Mouse (Mus musculus) ES-Bruce4 (cell line): ENCODE measurements at regions not wholly inside any gene's neighbourhood (a gene's known extent, or its start where the extent isn't known, plus 50 kb on each side); places are given as distances from the start of the nearest gene placed in this dataset.

ENCODE experiments used
- CTCF ChIP-seq: IDR thresholded peaks from one replicate; pipeline ENCODE4 v1.8.1; 2011; ENCODE audit warnings: low read depth, low read length
- EP300 ChIP-seq: IDR thresholded peaks from 2 replicates; pipeline ENCODE4 v1.6.1; 2011; ENCODE audit warnings: low read depth, low read length; ENCODE audit not compliant: insufficient read depth

GRCm38 (mm10) chr10:19464504-19464903, 108.2 kb downstream of the Olig3 start:
- TF ChIP-seq CTCF (no peak), EP300 (no peak)
